Mouse (Mus musculus) liver, embryonic 14 days (tissue): ENCODE results near the gene Cyp3a41b. TPM values are rescaled to one million over a fixed set of nuclear protein-coding genes. Genes with fewer than 3 reads are reported as not detected.

Experiments used
- polyA plus RNA-seq: library from polyadenylated mRNA; depleted of rRNA; stranded (reverse); fragments of >200 nt; gene quantifications from 2 replicates; pipeline ENCODE4 v1.2.3, GENCODE M21; 2012; rRNA removed

The Cyp3a41b gene
- polyA plus RNA-seq, result not detected in 2 replicates

DNA sequence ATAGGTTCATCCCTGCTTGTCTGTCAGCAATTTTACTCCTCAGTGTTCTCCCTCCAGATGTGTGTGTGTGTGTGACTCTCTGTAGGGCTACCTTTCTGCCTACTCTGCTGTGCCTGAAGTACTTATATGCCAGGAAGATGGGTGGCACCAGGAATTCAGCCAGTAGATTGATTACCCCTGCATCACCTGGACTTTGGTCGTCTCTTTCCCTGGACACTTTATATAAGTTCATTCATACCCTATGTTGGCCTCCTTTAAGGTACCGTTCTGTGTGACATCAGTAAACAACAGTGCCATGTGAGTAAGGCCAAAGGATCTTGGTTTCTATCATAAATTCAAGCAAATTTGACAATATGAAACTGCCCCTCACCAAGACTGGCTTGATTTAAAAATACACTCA, at the start of gene Cyp3a41b:
Gene Cyp3a41b (minus strand): TSS at position 101 of the 400 bp plus-strand sequence.

Other genes starting within 250 kb of the Cyp3a41b start
- 0.01 and 0.03 TPM in 2 replicates for gene Cyp3a57, start 239.5 kb downstream of the Cyp3a41b start, polyA plus RNA-seq
- 4.8 and 5.1 TPM in 2 replicates for gene Cyp3a16, start 115.0 kb downstream of the Cyp3a41b start, polyA plus RNA-seq
- 0.02 and 0.05 TPM in 2 replicates for gene Cyp3a41a, start 135.4 kb upstream of the Cyp3a41b start, polyA plus RNA-seq
- 0.01 TPM in 1 of 2 replicates, not detected in the other for gene Cyp3a44, start 221.1 kb upstream of the Cyp3a41b start, polyA plus RNA-seq